22 mouse cellular contexts compared by ENCODE assay signal in the genomic region with DNA sequence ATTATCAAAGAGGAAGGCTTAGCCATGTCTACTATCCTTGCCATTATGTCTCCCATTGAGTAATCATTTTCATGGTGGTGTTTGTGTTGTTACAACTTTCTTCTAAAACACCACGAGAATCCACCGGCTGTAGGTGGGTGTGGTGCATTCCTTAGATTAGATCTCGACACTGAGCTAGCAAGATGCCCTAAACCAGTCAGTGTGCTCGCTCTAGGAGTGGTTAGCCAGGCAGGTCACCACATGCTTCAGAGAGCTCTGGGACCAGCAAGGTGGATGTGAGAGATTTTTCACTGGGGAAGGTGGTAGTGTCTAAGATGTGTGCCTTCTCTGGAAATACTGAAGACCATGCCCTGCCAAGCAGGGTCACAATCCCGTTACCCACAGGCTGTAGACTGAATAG. TPM values are rescaled to one million over a fixed set of nuclear protein-coding genes. Genes with fewer than 3 reads are reported as not detected.
DNase-seq lines count a peak whose midpoint lies in the region; ATAC-seq and TF ChIP-seq lines count a peak whose summit lies in the region.
"Had no signal": no experiment of that assay in that cellular context is flagged by ENCODE, and none has a peak within 500 bp of the region (broad histone marks: within the 10 kb centered on the region; RNA-seq: fewer than 3 reads in every experiment).

No protein-coding gene starts in this region.

- H3K27ac ChIP-seq in liver, embryonic 14.5 days: no peak overlapping the region
- H3K27ac ChIP-seq: embryonic facial prominence, embryonic 13.5 days; hindbrain, embryonic 14.5 days; kidney, embryonic 15.5 days had no signal

- no peak overlapping the region for H3K4me3 ChIP-seq in liver, embryonic 14.5 days (ENCODE audit: insufficient read depth in 1 of 2, low read depth in 2 of 2, low read length in 2 of 2)
- H3K4me3 ChIP-seq: embryonic facial prominence, embryonic 13.5 days; kidney, embryonic 15.5 days had no signal

- peaks cover 3 to 24% of the 10 kb centered on the region in 2 experiments; a peak in 2 of 4 replicates for H3K4me1 ChIP-seq in liver, embryonic 14.5 days (replicated peaks; ENCODE audit: control insufficient read depth in 2 of 2, insufficient read depth in 2 of 2, low read length in 1 of 2)

- WGBS in liver, embryonic 14.5 days (ENCODE audit: insufficient replicate concordance): 17% methylated on average over 5 of the region's 5 CpGs

- H3K9ac ChIP-seq in liver, embryonic 14.5 days (replicated peaks): no peak overlapping the region
- H3K9ac ChIP-seq: embryonic facial prominence, embryonic 13.5 days; hindbrain, embryonic 14.5 days; kidney, embryonic 15.5 days had no signal

- no peaks in the 10 kb centered on the region for H3K36me3 ChIP-seq in liver, embryonic 14.5 days (replicated peaks; ENCODE audit: control insufficient read depth, insufficient read depth, low read depth)
- H3K36me3 ChIP-seq: embryonic facial prominence, embryonic 13.5 days; kidney, embryonic 15.5 days had no signal

- no peaks in the 10 kb centered on the region for H3K9me3 ChIP-seq in liver, embryonic 14.5 days (ENCODE audit: control insufficient read depth, low read length)
- H3K9me3 ChIP-seq: embryonic facial prominence, embryonic 13.5 days; kidney, embryonic 15.5 days had no signal

- TF ChIP-seq CTCF in liver, embryonic 14.5 days (IDR thresholded peaks at IDR 0.05; ENCODE audit: low read depth): no peak

- no peak for TF ChIP-seq EP300 in liver, embryonic 14.5 days (IDR thresholded peaks at IDR 0.05; ENCODE audit: low read depth)

- ATAC-seq in liver, embryonic 14.5 days (ENCODE audit: insufficient read depth): 0 out of 2 replicates have a peak, but pooled peaks have one; percentile 27
- ATAC-seq: activated CD4-positive, CD25-positive, alpha-beta regulatory T cell, adult 4 months; forebrain, embryonic 16.5 days; intestine, postnatal 0 days had no signal

- H3K4me2 ChIP-seq in liver, embryonic 14.5 days (ENCODE audit: low read depth): no peak overlapping the region
- H3K4me2 ChIP-seq: hindbrain, embryonic 14.5 days had no signal

- DNase-seq in heart, adult 11 months: peak; percentile 82
- no peak for DNase-seq in heart, adult 9 months (ENCODE audit: low spot score in 2 of 2)
- DNase-seq in 416B (ENCODE audit: low read depth): peak; percentile 64
- DNase-seq in R1 (ENCODE audit: low read depth, low spot score): peak; percentile 69
- DNase-seq in liver, embryonic 14.5 days (ENCODE audit: low read depth in 3 of 3, low spot score in 3 of 3): no peak
- DNase-seq in ovary, postnatal 36 days (ENCODE audit: low spot score): no peak
- DNase-seq in layer of hippocampus, adult 8-10 months (ENCODE audit: low spot score in 2 of 2): no peak
- no peak for DNase-seq in thymus, adult 18-20 months
- DNase-seq: adrenal gland, postnatal 10 days; cerebellum, adult 9-11 months; gastrocnemius, postnatal 36 days; heart, postnatal 10 days; retina, postnatal 1 day; right cerebral cortex, postnatal 4 days; thymus, postnatal 4 days had no signal

- no peaks in the 10 kb centered on the region for H3K27me3 ChIP-seq in liver, embryonic 14.5 days (ENCODE audit: control insufficient read depth, insufficient read depth, low read length)
- H3K27me3 ChIP-seq: CH12.LX; embryonic facial prominence, embryonic 13.5 days; kidney, embryonic 15.5 days had no signal

RNA-seq across cellular contexts. Expression of gene Cep19, which starts 16.6 kb away (rescaled TPM):
- polyA plus RNA-seq in liver, embryonic 14.5 days (2012; rRNA removed): 1.3 and 2.1 TPM in 2 replicates
- polyA plus RNA-seq in liver, embryonic 14.5 days (2014; fragmentation: Nextera tagmentation; extraction: Ambion mirVana): 4.0 and 4.3 TPM in 2 replicates
- 10 to 100 TPM; 54.7 to 66.3 (median 61.6) TPM for total RNA-seq in layer of hippocampus, adult 8-10 months (2022)

RNA-seq across cellular contexts. Expression of gene Pigx, which starts 16.6 kb away (rescaled TPM):
- polyA plus RNA-seq in liver, embryonic 14.5 days (2012; rRNA removed): 10.5 and 13.2 TPM in 2 replicates
- 25.5 and 28.8 TPM in 2 replicates for polyA plus RNA-seq in liver, embryonic 14.5 days (2014; fragmentation: Nextera tagmentation; extraction: Ambion mirVana)
- 10 to 100 TPM; 23.2 to 36.1 (median 27.7) TPM for total RNA-seq in layer of hippocampus, adult 8-10 months (2022)

RNA-seq across cellular contexts. Expression of gene Pak2, which starts 37.0 kb away (rescaled TPM):
- polyA plus RNA-seq in liver, embryonic 14.5 days (2012; rRNA removed): 4.8 and 6.7 TPM in 2 replicates
- polyA plus RNA-seq in liver, embryonic 14.5 days (2014; fragmentation: Nextera tagmentation; extraction: Ambion mirVana): 9.1 and 9.5 TPM in 2 replicates
- 10 to 100 TPM; 29.4 to 32.2 (median 30.6) TPM for total RNA-seq in layer of hippocampus, adult 8-10 months (2022)

RNA-seq across cellular contexts. Expression of gene Nrros, which starts 49.2 kb away (rescaled TPM):
- 11.6 and 13.2 TPM in 2 replicates for polyA plus RNA-seq in liver, embryonic 14.5 days (2012; rRNA removed)
- 18.8 and 18.9 TPM in 2 replicates for polyA plus RNA-seq in liver, embryonic 14.5 days (2014; fragmentation: Nextera tagmentation; extraction: Ambion mirVana)
- total RNA-seq in layer of hippocampus, adult 8-10 months (2022): 10 to 100 TPM in 3 of 4 experiments, 1 to 10 TPM in 1; 9.6 to 16.2 (median 11.9) TPM

Comparison
In these comparisons a context has a peak if more than half of its experiments do, and no peak if none do; other contexts are left out.
1. DNase-seq: peak in heart, adult 11 months (single experiment), 416B (single experiment) and R1 (single experiment); none in heart, adult 9 months (0 of 2), liver, embryonic 14.5 days (0 of 3), ovary, postnatal 36 days (single experiment), layer of hippocampus, adult 8-10 months (0 of 2) and thymus, adult 18-20 months (0 of 2).